Mouse (Mus musculus) testis, postnatal 10 days (tissue): ENCODE results near the gene Gm20388.
"Not testable (repeated sequence)": the region's sequence is repeated elsewhere in the genome, so short reads cannot be mapped to it uniquely, and the experiment has no call there.

Experiments used
- DNase-seq: peaks from one replicate; pipeline ENCODE4 v3.0.0; 2021; ENCODE audit warnings: low spot score

The Gm20388 gene

DNA sequence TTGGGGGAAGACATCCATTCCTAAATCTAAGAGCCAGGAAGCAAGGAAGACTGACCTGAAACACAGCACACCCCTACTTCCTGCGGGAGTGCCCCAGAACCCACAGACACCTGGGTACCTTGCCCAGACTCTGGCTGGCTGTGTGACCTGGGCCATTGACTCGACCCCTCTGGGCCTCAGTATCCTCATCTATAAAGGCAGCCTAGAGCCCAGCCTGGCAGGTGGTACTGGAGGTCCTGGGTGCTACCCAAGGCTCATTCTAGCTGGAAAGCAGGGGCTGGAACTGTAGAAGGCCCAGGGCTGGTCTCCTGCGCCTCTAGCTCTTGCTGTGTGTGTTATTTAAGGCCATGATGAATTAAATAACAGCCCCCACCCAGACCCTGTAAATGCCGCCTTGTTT is 1743.5 kb downstream of the Gm20388 start:
- no peak for DNase-seq

DNA sequence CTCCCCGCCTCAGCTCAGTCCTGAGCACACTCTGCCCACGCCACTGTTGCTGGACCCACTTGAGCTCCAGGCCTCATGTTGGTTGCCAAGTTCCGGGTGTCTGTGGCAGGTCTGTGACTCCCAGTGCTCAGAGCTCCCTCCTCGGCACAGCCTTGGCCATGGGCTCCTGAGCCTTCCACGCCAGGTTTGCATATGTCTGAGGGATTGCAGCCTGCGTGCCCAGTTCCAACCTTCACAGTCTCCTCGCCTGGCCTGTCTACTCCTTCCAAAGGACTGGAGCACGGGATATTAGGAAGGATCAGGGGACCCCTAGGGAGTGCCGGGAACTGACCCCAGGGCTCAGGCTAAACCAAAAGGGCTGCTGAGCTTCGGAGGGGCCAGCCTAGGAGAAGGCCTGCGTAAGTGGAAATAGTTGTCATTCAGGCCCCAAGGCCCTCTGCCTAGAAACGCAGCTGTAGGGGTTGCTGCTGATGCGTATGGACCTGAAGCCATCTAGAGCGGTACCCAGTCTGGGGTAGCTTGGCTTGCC is 1744.4 kb downstream of the Gm20388 start:
- DNase-seq = no peak

DNA sequence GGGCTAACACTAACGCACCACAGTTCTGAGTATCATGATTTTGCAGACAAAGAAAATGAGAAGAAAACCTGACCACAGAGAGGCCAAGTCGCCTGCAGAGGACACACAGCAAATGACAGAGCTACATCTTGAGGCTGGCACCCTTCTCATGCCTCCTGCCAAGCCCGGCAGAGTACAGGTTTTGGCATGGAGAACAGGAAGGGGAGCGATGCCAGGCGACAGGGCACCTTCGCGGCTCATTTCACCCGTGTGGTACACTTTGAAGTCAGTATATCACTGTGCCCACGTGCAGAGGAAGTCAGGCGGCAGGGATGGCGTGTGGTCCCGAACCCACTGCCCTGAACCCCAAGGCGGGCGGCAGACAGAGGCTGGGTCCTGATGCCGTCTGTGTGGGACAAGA is 1750.0 kb downstream of the Gm20388 start:
- DNase-seq = no peak

DNA sequence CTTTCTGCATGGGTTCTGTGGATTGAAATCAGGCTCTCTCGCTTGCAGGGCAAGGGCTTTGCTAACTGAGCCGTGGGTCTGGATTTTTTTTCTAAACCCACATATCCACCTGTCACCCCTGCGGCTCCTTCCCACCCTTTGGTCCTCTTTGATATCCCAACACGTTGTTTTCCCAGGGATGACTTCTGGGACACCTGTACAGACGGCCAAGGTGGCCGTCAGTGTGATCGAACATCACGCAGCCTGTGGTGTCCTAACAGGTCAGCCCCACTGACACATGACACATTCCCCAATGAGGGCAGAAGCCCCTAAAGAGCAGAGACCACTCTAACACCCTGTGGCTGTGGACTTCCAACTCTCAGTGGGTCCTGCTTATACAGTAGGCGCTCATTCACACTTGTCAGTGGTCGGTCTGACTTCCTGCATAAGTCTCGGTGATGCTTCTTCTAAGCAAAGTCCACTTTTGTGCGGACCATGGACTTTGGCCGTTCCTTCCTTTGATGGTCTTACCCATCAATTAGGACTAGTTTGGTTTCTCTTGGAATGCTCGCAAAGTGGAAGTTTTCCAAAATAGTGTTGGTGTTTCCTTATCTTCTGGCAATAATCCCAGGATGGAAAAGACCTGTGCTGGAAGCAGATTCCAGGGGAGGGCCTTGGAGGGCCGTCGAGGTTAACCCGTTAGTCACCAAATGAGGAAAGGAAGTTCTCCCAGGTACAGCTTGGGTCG is 1751.2 kb downstream of the Gm20388 start:
- DNase-seq = no peak

DNA sequence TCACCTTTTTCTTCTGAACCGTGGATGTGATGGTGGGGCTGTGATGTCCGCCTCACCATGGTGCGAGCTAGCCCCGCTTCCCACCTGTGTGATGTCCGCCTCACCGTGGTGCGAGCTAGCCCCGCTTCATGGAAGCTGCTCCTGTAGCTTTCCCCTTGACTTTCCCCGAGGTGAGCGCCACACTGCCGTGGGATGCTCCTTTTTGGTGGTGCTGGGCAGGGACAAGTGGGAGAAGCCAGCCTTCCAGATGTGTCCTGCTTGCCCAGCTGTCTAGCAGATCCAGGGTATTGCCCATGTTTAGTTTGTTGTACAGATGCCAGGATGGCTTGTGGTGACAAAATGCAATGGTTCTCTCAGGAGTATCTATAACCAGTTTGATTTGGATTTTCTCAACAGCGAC is 1752.5 kb downstream of the Gm20388 start:
- no peak for DNase-seq

DNA sequence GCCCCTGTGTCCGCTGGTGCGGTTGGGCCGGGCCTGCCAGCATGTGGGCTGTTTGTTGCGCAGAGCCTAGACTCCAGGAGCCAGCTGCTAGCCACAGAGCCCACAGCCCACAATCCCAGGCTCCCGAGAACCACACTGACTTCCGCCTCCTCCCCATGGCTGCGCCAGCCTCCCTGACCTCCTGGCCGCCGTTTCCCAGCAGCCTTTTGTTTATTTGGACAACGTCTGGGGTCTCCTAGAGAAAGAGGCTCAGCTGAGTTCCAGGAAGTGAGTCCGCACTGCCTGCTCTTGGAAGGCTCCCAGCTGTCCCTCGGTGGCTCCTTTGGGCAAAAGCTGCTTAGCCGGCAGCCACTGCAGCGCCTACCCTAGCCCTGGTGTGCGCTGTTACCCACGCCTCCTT is 1754.7 kb downstream of the Gm20388 start:
- peak; percentile 63 for DNase-seq

DNA sequence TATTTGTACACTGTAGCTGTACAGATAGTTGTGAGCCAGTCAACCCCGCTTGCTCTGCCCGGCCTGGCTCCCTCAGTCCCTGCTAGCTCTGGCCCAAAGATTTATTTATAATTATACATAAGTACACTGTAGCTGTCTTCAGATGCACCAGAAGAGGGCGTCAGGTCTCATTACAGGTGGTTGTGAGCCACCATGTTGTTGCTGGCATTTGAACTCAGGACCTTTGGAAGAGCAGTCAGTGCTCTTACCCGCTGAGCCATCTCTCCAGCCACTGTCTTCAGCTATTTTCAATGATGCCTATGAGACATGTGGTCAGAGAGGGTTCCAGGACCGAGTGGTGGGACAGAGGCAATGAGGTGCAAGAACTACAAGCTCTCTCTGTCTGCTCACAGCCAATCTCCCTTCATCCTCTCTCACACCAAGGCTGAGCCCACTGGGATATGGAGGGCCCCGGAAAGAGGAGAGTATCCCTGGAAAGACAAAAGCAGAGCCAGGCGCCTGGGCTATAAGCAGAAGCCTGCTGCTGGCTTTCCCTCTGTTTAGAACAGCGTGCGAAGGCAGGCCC is 1757.4 kb downstream of the Gm20388 start:
- DNase-seq = not testable (repeated sequence)

DNA sequence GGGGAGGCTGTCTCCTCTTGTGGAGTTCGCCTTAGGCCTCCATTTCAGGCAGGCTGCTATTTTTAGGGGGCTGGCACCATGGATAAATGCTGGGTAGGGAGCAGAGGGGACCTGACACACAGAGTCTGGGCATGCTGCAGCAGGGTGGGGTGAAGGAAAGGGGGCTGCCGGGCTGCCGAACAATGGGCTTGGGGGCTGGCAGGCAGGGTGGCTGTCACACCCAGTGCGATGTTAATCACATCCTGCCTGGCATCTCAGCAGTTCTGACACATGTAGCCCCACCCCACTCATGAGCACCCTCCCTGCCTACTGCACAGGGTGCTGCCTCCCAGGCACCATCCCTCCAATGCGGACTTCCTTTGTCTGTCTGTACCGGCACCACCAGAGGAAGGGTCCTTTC is 1757.9 kb downstream of the Gm20388 start:
- no peak for DNase-seq

DNA sequence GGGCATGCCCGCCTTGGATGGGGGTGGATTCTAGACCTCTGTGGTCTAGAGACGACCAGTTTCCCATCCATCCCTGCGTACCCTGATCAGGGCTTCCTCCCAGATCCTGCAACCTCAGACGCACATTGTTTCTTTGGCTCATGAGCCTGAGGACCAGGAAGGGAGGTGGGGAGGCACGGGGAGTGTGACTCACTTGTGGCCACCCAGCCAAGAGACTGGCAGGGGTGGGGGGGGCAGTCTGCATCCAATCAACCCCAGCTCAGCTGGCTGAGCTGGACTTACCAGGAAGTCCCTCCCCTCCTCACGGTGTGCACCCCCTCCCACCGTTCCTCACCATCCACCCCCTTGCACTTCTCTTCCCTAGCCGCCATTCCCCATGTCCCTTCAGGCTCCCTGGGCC is 1758.6 kb downstream of the Gm20388 start:
- DNase-seq = no peak

DNA sequence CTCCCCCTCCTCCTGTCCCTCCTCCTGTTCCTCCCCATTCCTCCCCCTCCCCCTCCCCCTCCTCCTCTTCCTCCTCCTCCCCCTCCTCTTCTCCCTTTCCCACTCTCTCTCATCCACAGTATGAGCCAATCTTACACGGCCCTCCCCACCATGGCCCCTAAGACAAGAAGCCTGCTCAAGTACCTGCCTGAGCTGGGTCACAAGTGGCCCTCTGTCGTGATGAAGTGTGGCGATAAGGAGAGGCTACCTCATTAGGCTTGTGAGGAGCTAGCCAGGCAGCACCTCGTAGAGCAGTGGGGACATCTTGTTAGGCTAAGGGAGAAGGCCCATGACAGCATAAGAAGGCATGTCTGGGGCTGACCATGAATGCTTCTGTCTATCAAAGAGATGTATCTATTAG is 1762.5 kb downstream of the Gm20388 start:
- DNase-seq = no peak

DNA sequence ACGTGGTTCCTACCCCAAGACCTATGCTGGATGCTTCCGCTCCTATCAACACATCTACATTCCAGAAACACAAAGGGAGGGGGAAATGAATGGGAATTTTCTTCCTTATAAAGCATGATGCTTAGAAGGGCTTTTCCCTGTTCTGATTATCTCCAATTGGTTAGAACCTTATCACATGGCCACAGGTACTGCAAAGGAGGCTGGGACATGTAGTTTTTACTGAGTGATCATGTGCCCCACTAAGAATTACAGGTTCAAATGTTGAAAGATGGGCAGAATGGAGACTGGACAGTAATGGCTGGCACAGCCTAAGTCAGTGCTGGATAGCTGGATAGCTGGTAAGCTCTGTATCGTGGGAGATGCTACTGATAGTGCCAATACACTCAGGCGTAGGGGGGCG is 1763.3 kb downstream of the Gm20388 start:
- no peak for DNase-seq

DNA sequence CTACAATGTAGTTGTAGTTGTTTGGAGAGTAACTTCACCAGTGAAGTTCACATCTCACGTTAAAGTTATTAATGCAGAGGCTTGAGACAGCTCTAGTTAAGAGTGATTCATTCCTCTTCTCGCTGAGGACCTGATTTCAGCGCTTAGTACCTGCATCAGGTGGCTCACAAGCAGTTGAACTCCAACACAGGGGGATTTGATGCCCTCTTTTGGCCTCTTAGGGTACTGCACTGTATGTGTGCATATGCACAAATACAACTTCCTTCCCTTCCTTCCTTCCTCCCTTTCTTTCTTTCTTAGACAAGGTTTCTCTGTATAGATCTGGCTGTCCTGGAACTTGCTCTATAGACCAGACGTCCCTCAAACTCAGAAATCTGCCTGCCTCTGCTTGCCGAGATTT is 1763.9 kb downstream of the Gm20388 start:
- DNase-seq = no peak

DNA sequence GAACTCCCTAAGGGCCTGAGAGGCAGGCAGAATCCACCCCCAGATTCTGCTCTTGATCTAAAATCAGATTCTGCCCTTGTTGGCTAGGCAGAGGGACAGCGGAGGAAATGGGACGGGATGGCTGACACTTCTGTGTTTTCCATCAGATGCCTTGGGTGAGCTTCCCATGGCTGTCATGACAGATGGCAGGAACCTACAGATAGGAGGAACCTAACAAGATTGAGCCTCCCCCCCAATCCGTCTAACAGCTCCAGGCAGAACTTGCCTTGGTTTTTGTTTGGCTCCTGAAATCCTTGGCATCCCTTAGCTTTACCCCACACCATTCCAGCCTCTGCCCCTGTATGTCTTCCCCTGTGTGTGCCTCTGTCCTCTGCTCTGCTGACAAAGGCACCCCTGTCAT is 1764.5 kb downstream of the Gm20388 start:
- no peak for DNase-seq

DNA sequence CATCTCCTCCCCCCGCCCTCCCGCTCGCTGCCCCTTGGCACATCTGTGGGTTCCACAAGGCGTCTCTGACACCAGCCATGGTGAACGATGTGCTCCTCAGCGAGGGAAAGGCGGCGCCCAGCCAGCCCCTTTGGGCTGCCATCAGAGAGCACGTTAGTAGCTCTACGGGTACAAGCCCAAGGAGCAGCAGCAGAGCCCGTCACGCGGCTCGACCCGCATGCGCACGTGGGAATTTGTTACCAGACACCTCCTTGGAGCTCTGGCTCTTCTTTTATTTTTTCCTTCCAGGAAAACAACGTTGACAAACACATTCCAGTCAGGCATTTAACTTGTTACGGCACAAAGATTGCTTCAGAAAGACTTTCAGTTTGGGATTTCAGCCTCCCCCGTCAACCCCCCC is 1765.1 kb downstream of the Gm20388 start:
- DNase-seq = peak; percentile 70

DNA sequence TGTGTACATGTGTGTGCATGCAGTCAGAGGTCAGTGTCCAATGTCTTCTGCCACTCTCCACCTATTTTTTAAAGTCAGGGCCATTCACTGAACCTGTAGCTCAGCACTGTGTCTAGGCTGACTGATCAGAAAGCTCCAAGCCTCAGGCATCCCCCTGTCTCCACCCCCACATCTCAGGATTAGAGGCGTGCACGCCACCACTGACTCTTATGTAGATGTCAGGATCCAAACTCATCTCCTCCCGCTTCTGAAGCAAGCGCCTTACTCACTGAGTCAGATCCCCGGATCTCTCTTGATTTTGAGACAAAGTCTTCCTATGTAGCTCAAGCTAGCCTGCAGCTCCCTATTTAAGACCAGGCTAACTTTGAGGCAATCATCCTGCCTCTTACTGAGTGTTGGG is 1768.1 kb downstream of the Gm20388 start:
- DNase-seq = no peak

DNA sequence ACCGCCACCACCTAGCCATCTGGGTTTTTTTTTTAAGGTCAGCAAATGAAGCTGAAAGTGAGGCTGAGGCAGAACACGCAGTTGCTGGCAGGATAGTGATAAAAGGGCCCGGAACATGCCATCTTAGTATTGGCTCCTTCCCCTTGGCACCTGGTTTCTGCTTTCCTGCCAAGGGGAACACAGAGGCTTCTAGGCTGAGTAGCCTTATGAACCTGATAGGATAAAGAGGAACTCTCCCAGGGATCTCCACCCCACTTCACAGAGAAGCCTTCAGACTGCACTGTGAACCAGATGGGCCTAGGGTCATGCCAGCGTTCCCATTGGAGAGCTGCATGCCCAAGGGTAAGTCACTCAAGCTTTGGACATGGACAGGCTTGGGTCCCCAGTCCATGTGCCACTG is 1770.3 kb downstream of the Gm20388 start:
- no peak for DNase-seq

DNA sequence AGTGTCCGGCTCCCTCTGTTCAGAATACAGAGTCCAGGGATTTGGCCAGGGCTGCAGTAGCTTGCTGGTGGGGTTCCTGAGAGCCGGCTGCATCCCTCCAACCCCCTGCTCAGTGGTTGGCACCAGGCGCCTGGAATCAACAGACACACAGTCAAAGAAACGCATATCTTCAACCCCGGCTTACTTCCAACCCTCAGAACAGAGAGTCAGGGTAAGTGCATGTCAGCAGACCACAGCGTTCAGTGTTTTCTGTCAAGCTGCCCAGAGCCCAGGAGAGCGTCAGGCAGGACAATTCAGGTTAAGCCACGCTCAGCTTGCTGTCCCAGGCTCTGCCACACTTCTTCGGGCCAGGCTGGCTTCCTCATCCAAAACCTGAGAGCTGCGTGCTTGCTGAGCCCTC is 1770.8 kb downstream of the Gm20388 start:
- DNase-seq = no peak

DNA sequence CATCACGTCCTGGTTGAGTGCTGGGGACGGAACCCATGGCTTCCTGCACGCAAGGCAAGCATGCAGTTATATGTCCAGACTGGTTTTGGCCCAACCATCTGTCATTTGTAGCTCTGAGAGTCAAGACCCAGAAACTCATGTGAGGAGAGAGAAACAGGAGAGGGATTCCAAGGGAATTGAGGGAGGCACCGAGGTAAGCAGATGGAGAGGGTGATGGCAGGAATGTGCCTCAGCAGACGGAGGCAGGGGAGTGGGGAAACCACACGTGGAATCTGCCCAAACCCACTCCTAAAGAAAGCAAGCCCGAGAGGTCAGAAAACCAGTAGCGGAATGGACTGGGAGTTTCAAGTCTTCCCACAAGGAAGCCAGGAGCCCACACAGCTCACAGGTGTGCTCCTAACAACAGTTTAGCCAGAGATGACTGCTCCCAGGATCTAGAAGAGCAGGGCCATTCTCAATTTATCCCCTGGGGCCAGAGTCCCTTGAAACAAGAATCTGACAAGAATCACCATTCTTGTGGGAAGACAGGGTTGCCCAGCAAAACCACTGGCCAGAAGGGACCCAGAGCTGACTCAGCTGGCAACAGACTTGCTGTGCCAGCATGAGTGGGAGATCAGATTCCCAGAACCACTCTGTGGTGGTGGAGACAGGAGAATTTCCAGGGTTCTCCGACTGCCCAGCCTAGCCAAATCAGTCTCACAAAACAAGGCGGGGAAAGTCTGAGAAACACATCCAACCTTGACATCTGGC is 1772.6 kb downstream of the Gm20388 start:
- no peak for DNase-seq

DNA sequence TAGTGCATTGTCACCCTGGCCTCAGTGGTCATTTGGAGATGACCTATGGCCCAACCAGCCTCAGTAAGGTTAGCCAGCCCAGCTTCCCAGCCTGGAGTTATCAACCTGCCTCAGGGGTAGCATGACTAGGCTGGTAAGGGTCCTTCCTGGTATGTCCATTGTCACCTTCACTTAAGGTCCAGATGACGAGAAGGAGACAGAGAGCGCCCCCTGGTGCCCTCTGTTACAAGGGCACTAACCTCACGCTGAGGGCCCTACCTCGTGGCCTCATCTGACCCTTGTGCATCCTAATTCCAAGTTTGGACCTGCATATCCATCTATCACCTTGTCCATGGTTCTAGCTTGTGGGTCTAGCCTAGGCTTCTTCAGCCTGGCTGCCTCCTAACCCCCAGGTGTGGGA is 1774.8 kb downstream of the Gm20388 start:
- peak; percentile 79 for DNase-seq

DNA sequence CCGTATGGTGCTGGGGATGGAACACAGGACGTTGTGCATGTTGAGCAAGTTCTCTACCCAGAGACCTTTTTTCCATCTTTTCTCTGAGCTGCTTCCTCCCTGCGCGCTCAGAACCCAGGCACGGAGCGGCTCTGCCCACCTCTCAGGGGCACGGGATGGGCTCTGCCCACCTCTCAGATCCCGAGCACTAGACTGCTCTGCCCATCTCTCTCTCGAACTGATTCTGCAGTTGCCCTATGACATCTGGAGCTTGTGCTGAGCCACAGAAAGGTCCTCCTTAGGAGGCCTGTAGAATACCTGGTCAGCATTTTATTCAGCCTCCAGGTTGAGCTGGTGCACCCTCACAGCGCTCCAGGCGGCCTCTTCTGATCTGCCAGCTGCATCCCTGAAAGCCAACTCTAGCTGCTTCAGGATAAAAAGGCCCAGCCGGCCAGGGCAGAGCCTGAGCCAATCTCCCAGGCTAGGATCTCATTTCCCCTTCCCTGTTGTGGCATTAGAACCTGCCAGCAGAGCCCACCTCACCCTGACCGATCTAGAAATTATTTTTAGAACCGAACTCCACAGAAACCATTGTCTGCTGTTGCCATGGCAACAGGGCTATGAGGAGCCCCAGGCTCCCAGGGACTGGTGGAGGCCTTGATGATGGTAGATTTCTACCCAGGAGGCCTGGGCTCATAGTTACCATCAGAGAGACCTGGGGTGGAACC is 1777.0 kb downstream of the Gm20388 start:
- no peak for DNase-seq

DNA sequence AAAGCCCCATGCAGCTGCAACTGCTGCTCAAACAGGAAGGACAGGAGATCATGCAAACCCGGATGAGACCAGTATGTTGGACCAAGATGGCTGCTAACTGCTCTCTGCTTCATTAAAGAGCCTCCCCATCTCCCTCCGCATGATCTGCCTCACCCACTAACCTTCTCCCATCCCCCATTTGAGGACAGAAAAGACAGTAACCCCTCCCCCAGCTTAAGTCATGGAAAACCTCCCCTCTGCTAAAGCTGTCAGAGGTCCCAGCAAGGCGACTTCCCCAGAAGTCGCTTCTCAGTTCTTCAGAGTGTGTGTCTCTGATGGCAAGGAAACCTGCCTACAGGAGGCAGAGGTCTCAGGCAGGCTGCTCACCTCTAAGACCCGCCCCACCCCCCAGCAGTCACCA is 1777.9 kb downstream of the Gm20388 start:
- DNase-seq = no peak

DNA sequence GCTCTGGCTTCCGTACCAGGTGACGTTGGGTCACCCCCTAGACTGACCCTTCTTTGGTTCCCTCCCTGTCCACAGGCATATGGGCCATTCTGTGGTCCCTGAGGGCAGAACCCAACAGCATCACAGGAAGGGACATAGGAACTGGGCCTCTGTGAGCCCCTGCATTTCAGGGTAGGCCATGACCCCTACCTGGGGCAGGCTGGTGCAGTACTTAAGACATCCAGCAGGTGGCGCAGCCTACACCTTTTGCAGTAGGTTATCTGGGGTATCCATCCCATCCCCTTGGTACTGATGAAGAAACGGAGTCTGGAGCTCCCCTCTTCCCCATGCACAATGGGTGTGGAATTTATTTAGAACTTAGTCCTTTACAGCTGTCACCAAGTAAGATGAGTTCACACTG is 1783.8 kb downstream of the Gm20388 start:
- DNase-seq = peak; percentile 78
